Mouse (Mus musculus) G1E (cell line): ENCODE measurements around the gene Mef2a.

Experiments
- GATA1 ChIP-seq: IDR thresholded peaks from 2 replicates; pipeline ENCODE4 v1.6.1; 2012; ENCODE audit warnings: borderline replicate concordance, low read length, inconsistent platforms, mixed read lengths
- TAL1 ChIP-seq: conservative IDR thresholded peaks from 2 replicates; pipeline ENCODE4 v1.6.1; 2012; ENCODE audit warnings: low read depth, low read length, inconsistent platforms, mixed read lengths

GRCm38 (mm10) chr7:67414766-67415165 is 42.1 kb upstream of the Mef2a start:
- TF ChIP-seq TAL1 (no peak), GATA1 (no peak)
